Mouse (Mus musculus) neural tube, embryonic 10.5 days (tissue): ENCODE data around the gene Fam171a1.
"Not testable (repeated sequence)": the region's sequence is repeated elsewhere in the genome, so short reads cannot be mapped to it uniquely, and the experiment has no call there.

Source experiments
- DNase-seq: peaks from one replicate; pipeline ENCODE4 v3.0.0-alpha.2; 2017; ENCODE audit warnings: low spot score; ENCODE audit errors: extremely low spot score

Fam171a1 gene

DNA sequence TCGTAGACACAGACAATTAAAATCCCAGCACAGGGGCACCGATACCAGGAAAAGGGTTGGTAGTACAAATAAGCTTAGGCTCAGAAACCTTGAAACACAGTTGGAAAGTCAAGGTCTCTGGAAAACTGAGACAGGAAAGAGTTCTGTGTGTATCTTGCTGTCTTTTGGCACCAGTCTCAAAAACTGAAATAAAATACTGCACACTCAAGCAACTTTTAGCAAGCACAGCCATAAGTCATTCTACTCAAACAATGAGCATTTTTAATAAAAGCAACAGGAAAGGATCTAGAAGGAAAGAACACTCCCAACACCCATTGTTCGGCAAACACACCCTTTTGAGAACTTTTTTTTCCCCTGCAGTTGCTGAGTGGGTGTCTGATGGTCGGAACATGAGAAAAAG, at the start of gene Fam171a1:
Fam171a1 (plus strand) TSS at position 359 of the 400 bp plus-strand sequence.
- DNase-seq: no peak

DNA sequence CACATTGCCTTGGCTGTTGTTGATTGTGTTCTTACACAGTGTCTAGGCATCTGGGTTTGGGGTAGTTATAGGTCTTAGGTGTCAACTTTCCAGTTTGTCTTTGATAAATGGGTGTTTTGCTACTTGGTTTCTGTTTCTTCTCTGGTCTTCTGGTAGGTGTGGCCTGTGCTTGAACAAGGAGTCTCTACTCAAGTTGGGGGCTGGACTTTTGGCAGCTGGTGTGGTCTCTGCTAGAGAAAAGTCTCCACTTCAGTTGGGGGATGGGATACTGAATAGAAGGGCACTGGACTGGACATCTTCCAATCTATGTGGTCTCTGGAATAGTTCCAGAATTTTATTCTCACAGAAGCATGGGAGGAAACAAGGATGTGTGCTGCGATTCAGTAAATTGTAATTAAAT, 44.9 kb upstream of the Fam171a1 start:
- DNase-seq: no peak

DNA sequence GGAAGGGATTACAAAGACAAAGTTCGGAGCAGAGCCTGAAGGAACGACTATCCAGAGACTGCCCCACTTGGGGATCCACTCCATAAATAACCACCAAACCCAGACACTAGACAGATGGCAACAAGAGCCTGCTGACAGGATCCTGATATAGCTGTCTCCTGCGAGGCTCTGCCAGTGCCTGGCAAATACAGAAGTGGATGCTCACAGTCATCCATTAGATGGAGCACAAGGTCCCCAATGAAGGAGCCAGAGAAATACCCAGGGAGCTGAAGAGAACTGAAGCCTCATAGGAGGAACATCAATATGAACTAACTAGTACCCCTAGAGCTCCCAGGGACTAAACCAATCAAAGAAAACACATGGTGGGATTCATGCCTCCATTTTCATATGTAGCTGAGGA, 25.7 kb upstream of the Fam171a1 start:
- not testable (repeated sequence) for DNase-seq

DNA sequence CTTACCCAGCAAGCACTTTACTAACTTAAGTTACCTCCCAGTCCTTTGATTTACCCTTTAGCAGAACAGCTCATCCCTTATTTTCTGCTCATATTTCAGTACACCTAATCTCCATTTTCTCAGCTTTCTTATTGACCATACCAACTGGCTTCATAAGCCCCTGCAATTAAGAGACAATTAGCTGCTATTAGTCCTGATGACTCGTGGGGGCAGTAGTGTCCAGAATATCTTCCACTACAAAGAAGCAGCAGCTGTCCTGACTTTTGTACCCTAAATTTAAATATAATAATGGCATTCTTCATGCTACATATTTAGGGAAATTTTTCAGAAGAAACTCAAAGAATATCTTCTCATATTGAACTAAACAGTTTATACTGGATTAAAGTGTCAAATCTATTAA, 24.8 kb upstream of the Fam171a1 start:
- DNase-seq: no peak

DNA sequence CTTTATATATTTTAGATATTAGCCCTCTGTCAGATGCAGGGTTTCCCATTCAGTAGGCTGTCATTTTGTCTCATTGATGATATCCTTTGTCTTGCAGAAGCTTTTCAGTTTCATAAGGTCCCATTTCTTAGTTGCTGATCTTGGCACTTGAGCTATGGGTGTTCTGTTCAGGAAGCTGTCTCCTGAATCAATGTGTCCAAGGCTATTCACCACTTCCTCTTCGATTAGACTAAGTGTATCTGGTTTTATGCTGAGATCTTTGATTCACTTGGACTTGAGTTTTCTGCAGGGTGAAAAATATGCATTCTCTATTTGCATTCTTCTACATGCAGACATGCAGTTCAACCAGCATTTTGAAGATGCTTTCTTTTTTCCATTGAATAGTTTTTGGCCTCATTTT, 17.9 kb upstream of the Fam171a1 start:
- no peak for DNase-seq

DNA sequence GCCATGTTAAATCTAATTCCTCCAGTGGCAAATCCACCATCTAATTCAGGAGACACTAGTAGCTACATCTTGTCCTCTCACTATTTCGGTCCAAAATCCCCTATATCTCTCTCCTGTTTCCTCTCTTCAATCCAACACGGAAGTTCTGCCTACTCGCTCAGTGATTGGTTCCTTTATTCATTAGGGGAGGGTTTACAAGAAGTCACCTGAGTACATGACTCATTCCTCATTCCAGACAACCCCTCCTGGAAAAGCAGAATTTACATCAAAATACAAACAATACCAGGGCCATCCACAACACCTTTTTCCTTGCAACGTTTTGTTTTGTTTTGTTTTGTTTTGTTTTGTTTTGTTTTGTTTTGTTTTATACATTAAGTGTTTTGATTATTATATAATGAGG, 14.1 kb upstream of the Fam171a1 start:
- no peak for DNase-seq

DNA sequence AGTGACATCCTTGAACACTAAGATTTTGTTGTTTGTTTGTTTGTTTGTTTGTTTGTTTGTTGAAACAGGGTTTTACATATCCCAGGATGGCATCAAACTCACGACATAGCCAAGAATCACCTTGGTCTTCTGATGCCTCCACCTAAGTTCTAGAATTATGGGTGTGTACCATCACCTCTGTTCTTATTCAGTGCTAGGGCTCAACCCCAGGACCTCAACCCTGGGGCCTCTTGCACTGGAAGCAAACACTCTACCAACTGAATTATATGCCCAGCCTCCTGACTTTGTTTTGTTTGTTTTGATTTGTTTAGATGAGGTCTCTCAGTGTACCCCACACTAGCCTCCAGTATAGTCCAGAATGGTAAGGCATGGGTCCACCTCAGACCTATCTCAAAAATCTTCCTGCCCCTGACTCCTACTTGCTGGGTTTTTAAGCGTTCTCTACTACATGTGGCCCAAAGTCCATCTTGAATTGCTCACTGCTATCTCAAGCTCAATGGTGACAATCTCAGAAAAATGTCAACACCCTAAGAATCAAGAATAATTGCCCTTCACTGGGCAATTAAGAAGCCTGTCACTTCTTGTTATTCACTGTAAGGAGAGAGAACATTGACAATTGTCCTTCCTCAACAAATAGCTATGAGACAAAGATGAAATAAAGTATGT, 12.6 kb upstream of the Fam171a1 start:
- DNase-seq: no peak

DNA sequence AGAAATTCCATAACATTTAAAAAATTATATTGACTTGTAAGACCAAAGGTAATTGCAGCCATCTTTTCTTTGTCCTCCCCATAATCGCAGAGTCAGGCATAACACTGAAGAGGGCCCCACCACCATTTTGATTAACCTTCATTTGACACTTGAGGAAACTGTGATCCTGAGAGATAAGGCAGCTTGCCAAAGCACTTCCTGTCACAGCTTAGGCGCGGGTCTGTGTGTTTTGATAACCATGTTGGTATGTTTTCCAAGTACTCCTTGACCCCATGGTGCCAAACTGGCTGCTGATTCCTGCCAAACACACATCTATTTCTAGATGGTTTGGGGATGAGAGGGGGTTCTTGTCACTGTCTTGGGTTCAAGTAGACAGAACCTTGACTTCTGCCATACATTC, 11.7 kb upstream of the Fam171a1 start:
- no peak for DNase-seq

DNA sequence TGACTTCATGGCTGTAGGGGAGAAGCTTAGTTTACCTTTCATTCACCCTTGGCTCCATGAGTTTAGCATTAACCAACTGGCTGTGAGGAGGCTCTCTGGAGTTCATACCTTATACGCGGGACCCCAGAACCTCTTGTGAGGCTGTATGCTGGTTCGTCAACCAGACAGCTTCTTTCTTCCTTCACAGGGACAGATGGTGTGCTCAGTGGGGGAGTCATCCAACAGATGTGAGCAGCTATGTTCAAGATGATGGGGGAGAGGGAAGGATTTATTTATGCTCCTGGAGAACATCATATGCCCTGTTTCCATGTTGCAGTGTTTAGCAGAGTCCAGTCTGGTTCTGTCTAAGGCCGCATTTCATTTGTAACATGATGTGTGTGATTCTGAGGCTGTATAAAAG, 6.6 kb upstream of the Fam171a1 start:
- no peak for DNase-seq

DNA sequence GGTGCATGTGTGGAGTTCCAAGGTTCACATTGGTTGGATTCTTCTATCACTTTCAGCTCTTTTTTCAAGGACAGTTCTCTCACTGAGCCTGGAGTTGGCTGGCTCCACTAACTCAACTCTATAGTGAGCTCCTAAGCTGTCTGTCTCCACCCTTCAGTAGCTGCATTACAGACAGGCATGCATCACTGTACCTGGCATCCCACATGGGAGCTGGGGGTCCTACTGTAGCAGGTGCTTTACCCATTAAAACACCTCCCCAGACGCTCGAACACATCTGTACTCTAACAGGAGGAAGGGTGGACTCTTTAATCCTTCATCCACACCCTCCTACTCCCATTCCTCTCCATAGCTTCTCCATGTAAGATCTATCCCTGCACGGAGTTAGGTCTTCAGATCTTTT, 5.6 kb upstream of the Fam171a1 start:
- no peak for DNase-seq

DNA sequence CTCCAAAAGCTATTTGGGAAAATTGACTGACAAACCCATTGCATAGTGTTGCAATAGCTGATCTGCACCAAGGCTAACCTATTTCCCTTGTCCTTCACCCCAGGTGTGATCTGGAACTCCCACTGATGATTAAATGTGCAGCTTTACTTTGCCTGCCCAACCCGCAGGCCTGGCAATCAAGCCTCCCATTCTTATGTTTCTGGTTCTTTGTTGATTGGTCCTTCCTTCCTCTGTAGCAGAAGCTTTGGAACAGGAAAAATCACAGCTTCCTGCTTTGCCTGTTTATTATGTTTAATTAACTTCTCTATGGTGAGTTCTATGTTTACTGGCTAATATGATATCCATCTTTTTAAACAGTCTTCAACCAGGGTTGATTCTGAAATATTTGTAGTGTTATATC, 5.2 kb upstream of the Fam171a1 start:
- DNase-seq: no peak

DNA sequence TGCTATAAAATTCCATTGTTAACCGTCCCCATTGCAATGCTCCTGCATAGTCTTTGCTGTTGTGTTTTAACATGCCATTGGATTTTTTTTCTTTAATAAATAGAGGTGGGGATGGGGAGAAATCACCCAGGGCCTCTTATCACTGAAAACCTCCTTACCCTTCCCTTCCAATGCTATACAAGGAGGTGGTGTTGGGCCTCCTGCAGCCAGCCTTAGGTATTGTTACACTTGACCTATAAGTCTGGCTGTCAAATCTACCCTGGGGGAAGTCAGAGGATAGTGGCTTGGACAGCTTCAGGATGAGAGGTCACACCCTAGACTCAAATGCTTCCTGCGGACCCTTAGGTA, 3.8 kb downstream of the Fam171a1 start:
- no peak for DNase-seq

DNA sequence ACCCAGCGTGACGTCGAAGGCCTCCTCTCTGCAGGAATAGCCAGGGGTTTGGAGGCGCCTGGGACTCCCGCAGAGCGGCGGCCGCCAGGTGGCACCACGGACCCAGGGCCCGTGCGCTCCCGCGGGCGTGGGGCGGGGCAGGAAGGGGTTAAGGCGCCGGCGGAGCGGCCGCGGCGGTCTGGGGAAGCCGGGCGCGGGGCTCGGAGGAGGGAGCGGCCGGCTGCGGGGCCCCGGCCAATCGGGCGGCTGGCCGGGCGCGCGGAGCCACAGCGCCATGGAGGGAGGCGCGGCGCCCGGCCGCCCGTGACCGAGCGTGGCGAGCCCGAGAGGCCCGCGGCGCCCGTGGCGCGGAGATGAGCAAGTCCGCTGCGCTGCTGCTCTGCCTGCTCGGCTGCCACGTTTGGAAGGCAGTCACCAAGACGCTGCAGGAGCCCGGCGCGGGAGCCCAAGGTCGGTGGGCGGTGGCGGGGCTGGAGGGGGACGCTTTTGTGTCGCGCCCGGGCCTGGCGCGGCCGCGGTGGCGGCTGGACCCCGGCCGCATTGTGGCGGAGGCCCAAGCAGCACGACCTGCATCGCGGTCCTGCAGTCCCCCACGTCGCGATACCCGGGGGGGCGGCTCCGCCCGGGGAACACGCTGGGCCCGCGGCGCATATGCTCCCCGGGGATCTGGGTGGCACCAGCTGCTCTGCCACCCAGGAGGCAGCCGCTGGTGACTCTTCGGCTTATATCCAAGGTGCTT, 4.3 kb downstream of the Fam171a1 start:
- DNase-seq: peak; percentile 87

DNA sequence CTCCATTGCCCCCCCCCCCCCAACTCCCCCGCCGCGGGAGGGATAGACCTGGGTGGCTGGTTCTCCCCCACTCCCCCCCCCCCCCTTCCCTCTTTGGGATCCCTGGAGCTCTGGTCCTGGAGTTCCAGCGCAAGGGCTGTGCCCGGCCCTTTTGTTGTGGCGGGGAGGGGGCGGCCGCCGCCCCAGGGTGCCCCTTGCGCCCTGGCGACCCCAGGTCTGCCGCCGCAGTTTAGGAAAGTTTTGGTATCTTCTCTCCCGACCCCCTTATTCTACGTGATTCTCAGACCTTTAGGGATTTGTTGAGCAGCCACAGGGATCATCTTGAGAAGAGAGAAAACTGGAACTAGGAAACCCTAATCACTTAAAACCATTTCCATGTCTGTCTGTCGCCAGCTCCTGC, 4.9 kb downstream of the Fam171a1 start:
- DNase-seq: no peak

DNA sequence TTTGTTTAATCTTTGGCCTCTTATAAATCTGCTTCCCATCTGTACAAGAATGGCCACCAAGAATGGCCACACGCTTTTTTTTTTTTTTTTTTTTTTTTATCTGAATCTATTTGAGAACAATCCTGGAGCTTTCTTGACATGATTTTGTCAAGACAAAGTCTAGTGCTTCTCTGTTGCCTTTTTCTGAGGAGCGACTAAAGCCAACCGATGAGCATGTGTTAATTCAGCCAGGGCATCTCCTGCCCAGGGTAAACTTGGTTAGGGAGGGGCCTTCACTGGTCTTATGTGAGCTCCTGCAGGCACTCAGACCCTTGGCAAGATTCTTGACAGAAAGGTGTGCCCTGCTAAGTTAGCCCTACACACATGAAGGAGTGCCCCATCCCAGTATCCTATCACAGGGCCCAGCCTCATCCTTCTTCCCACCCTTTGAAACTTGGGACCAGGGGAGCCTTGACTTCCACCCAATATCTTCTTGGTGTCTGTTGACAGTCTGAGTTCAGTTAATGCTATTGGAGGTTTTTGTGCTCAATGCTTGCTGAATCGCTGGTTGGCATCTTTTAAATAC, 5.4 kb downstream of the Fam171a1 start:
- DNase-seq: peak; percentile 34

DNA sequence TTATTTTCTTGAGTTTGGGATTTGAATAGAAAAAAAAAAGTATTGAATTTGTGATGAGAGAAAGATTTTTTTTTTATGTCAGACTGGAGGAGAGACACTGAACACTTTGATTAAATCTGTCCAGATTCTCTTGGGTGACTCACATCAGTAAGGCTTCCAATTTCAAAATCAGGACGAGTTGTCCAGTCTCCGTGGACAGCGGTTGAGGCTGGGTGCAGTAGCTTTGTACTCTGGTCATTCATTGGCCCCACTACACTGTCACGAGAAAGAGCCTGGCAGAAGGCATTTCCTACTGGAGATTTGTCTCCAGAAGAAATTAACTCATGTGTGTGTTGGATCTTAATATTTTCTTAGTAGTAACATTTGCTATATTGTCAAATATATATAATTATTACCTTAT, 8.5 kb downstream of the Fam171a1 start:
- DNase-seq: no peak

DNA sequence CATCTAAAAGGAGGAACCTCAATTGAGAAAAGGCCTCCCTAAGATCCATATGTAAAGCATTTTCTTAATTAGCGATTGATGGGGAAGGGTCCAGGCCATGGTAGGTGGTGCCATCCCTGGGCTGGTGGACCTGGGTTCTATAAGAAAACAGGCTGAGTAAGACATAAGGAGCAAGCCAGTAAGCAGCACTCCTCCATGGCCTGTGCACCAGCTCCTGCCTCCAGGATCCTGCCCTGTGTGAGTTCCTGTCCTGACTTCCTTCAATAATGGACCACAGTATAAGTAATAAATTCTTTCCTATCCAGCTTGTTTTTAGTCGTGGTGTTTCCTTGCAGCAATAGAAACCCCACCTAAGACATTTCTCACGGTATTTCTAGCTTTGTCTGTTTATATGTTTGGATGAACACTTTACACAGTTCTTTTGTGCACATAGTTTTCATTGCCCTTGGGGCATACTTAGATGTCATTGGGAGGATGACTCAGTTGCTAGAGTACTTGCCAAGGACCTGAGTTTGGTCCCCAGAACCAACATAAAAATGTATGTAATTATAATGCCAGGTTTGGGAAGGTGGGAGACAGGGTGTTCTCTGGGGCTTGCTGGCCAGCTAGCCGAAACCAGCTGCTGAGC, 13.3 kb downstream of the Fam171a1 start:
- DNase-seq: no peak

DNA sequence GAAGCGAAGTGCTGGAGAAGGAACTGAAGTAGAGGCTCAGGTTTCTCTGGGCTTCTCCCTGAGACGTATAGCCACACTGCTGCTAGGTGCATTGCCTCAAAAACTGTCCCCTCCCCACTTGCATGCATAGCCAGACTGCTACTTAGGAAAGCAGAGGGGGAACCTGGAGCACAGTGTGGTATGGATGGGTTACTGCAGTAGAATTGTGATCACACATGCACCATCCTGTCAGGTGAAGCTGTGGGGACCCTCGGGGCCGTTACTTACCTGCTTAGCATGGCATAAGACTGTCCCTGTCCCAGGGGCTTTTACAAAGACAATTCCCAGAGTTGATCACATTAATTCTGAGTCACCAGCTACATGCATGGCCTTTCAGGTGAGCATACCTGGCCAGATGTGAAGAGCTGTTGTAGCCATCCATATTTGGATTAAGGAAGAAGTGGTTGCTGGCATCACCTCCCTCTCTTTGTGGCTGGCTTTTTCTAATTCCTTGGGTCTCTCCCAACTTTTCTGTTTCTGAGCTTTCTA, 14.4 kb downstream of the Fam171a1 start:
- no peak for DNase-seq

DNA sequence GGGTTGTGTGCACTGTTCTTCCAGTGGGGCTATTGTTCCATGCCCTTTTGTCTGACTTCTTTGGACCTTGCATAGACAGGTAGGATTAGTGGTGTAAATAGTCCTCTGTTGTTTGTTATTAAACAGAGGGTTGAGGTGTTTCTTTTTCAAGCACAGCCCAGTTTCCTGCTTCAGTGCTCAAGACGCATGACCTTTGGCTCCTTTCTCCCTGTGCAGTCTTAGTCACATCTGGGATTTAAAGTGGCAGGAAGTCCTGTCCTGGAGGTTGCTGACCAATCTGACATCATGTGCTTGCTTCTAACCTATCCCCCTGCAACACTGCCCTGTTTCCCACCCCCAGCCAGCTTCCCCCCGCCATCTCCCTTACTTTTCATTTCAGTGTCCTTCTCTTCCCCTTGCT, 14.9 kb downstream of the Fam171a1 start:
- no peak for DNase-seq

DNA sequence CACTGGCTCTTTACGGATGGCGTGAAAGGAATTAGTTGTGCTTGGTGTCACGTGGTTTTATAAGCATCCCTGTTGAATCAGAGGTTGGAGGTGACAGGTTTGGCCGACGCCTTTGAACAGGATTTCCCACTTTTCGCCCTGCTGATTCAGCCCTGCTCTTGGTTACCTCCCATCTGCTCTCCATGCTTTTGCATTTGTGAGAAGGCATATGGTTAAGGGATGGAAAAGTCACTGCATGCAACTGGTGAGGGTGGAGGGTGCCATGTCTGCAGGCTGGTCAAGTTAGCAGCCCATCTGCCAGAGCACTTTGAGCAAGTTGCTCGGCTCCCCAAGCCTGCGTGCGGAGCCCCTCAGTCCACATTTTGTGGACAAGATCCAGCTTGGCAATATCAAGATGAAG, 18.4 kb downstream of the Fam171a1 start:
- DNase-seq: no peak

DNA sequence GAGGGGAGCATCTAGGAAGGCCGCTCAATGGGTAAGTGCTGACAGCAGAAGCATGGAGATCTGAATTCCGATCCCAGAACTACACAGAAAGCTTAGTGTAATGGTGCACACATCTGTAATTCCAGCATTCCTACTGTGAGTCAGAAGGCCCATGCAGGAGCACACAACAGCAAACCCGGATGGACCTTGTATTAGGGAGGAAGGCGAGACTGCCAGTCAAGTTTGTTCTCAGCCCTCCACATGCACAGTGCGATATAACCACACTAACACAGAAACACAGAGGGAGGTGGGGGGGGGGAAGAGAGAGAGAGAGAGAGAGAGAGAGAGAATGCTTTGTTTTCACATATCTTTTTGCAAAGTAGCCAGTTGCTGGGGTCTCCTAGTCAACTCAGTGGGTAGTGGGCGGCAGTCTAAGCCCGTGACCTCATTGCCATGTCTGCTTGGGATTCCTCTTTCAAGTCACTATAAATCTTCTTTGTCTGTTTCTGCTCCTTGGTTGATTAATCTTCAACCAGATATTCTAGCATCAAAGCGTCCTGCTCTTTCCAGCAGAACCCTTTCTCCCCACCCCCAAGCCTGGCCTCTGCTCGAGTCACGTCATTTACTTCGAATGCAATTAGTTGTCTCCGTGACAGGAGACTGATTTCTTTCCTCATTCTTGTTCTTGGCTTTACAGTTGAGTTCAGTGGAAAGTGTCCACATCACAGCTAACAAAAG, 20.7 kb downstream of the Fam171a1 start:
- DNase-seq: peak; percentile 43

DNA sequence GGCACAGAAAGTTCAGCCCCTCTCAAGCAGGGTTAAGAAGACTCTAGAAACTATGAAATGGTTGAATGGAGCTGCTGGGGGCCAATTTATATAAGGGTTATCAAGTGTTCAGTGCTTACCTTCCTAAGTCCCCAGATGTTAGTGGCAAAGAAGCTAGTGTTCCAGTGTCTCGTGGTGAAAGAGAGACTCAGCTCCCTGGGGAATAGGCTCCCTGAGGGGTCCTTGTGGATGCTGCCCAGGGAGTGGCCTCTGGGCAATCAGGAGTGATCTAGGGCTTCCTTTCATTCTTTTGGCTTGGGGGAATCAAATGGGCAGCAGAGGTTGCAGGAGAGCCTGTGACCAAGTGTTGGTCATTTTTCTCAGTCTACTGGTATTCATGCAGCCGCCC, 21.3 kb downstream of the Fam171a1 start:
- DNase-seq: no peak
